Mouse (Mus musculus) megakaryocyte-erythroid progenitor cell, adult 5 weeks (primary cell): ENCODE data around the gene Gm20908. TPM values are rescaled to one million over a fixed set of nuclear protein-coding genes. Genes with fewer than 3 reads are reported as not detected.

ENCODE experiments used
- polyA plus RNA-seq: library from polyadenylated mRNA; stranded (reverse); fragments of >175 nt; gene quantifications from 2 replicates; pipeline ENCODE4 v1.2.3, GENCODE M21; 2012

Gm20908 gene
- not detected in 2 replicates for polyA plus RNA-seq

DNA sequence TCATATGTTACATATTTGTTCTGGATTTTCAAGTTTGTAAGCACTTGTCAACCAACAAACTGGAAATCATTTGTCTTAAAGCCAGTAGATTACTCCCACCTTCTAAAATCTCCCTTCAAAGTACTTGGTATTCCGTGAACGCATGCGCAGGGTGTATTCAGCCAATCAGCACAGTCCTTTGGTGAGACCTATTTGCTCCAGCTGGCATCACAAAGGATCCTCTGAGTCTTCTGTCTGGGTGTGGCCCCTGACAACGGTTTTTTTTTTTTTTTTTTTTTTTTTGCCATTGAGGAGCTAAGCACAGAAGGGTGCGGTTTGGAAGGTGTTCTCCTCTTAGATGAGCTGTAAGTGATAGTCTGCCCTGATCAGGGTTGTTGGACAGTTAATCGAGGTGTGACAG, at the start of gene Gm20908:
TSS of gene Gm20908 (plus strand) at position 301 of the 400 bp plus-strand sequence.

